Mouse (Mus musculus) thymus, postnatal 4 days (tissue): ENCODE measurements around the gene Pold4.

Experiments
- DNase-seq: peaks from one replicate; pipeline ENCODE4 v3.0.0; 2021

Pold4 gene

GRCm38 (mm10) chr19:4231253-4232185, at the start of gene Pold4:
TSS of gene Pold4 (plus strand) at chr19:4231899.
- DNase-seq: peak; percentile 97

GRCm38 (mm10) chr19:4183689-4184088, 48.0 kb upstream of the Pold4 start:
- no peak for DNase-seq

GRCm38 (mm10) chr19:4184976-4185975, 46.4 kb upstream of the Pold4 start:
- peak; percentile 87 for DNase-seq

- DNase-seq: peak; percentile 17
Measured at GRCm38 (mm10) chr19:4187303-4187702, 44.4 kb upstream of the Pold4 start.

GRCm38 (mm10) chr19:4189051-4189620, 42.6 kb upstream of the Pold4 start:
- DNase-seq: peak; percentile 43

GRCm38 (mm10) chr19:4190831-4191334, 40.8 kb upstream of the Pold4 start, which contains the start of gene Tbc1d10c:
TSS of gene Tbc1d10c (minus strand) at chr19:4191284.
- peak; percentile 87 for DNase-seq

GRCm38 (mm10) chr19:4191528-4192250, 40.0 kb upstream of the Pold4 start, which contains the start of gene Ppp1ca:
TSS of gene Ppp1ca (plus strand) at chr19:4192065.
- DNase-seq: peak; percentile 100

- no peak for DNase-seq
Measured at GRCm38 (mm10) chr19:4192251-4192985, 39.3 kb upstream of the Pold4 start.

- no peak for DNase-seq
Measured at GRCm38 (mm10) chr19:4193129-4193528, 38.6 kb upstream of the Pold4 start.

- DNase-seq: no peak
Measured at GRCm38 (mm10) chr19:4194021-4194724, 37.5 kb upstream of the Pold4 start.

- no peak for DNase-seq
Measured at GRCm38 (mm10) chr19:4194776-4195650, 36.7 kb upstream of the Pold4 start.

GRCm38 (mm10) chr19:4196048-4196447, 35.7 kb upstream of the Pold4 start:
- DNase-seq: no peak

- DNase-seq: no peak
Measured at GRCm38 (mm10) chr19:4196548-4196947, 35.2 kb upstream of the Pold4 start.

GRCm38 (mm10) chr19:4197180-4197579, 34.5 kb upstream of the Pold4 start:
- DNase-seq: no peak

GRCm38 (mm10) chr19:4201291-4201909, 30.3 kb upstream of the Pold4 start, which contains the start of gene Rad9a:
TSS of gene Rad9a (minus strand) at chr19:4201662.
- DNase-seq: peak; percentile 97

GRCm38 (mm10) chr19:4202149-4202548, 29.6 kb upstream of the Pold4 start:
- peak; percentile 45 for DNase-seq

- peak; percentile 36 for DNase-seq
Measured at GRCm38 (mm10) chr19:4203148-4203547, 28.6 kb upstream of the Pold4 start.

GRCm38 (mm10) chr19:4203604-4204326, 27.9 kb upstream of the Pold4 start:
- DNase-seq: peak; percentile 47
